Mouse (Mus musculus) stomach, embryonic 15.5 days (tissue): ENCODE data around the gene Hpd. TPM values are rescaled to one million over a fixed set of nuclear protein-coding genes. Genes with fewer than 3 reads are reported as not detected.

Experiments
- ATAC-seq: fragments of 200-750 bp; cut with Nextera tagmentation; 2 replicates; pipeline ENCODE4 v1.8.0; 2017; ENCODE audit warnings: low read depth, moderate number of reproducible peaks, moderate TSS enrichment; ENCODE audit not compliant: insufficient read depth, low FRiP score
- H3K27ac ChIP-seq: fragments of 300-500 bp; sonication (generic); 2 replicates; pipeline ENCODE4 v1.5.1; 2015; ENCODE audit warnings: mild to moderate bottlenecking, inconsistent platforms
- H3K27me3 ChIP-seq: fragments of 300-500 bp; sonication (generic); replicated peaks from 2 replicates; pipeline ENCODE4 v1.6.1; 2015; ENCODE audit warnings: inconsistent platforms
- H3K36me3 ChIP-seq: fragments of 300-500 bp; sonication (generic); 2 replicates; pipeline ENCODE4 v1.6.1; 2015; ENCODE audit warnings: inconsistent platforms
- H3K4me1 ChIP-seq: fragments of 300-500 bp; sonication (generic); 2 replicates; pipeline ENCODE4 v1.6.1; 2015; ENCODE audit warnings: inconsistent platforms
- H3K4me2 ChIP-seq: fragments of 300-500 bp; sonication (generic); 2 replicates; pipeline ENCODE4 v1.6.1; 2015; ENCODE audit warnings: mild to moderate bottlenecking, inconsistent platforms
- H3K4me3 ChIP-seq: fragments of 300-500 bp; sonication (generic); replicated peaks from 2 replicates; pipeline ENCODE4 v1.5.1; 2015; ENCODE audit warnings: inconsistent platforms
- H3K9ac ChIP-seq: fragments of 300-500 bp; sonication (generic); 2 replicates; pipeline ENCODE4 v1.6.1; 2015; ENCODE audit warnings: inconsistent platforms
- H3K9me3 ChIP-seq: fragments of 300-500 bp; sonication (generic); 2 replicates; pipeline ENCODE4 v1.6.1; 2016; ENCODE audit warnings: inconsistent platforms
- WGBS: fragments of 180-500 bp; shearing (Covaris S2); methylation state at CpG from one replicate; pipeline ENCODE4 v1.1.7; 2015; 5-methylcytosine and 5-hydroxymethylcytosine counted together
- polyA plus RNA-seq: library from polyadenylated mRNA; unstranded; fragments of >200 nt; fragmentation: Nextera tagmentation; extraction: Ambion mirVana; gene quantifications from 2 replicates; pipeline ENCODE4 v1.2.1, GENCODE M21; 2015

Gene Hpd
- polyA plus RNA-seq, 1 experiment from 2014 or later = 5.3 TPM

DNA sequence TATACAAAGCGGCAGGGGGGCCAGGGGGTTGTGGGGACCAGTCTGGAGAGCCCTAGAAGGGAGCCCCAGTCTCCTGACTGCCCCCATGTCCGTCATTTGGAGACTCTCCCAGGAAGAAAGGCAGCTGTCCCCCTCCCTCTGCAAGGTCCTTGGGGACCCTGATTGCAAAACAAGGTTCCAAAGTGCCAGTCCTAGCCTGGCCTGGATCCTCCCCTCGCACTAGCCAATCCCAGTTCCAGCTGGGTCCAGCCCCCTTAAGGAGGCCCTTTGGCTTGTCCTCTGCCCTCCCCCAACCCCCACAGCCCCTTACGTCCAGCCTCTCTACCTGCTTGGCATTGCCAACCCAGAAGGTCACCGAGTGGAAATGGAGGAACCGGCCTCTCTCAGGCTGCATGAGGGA, 991 bp downstream of the Hpd start:
- peak; percentile 39; the same call in 1 of the 2 replicates for ATAC-seq
- H3K9ac ChIP-seq = no peak overlapping the region
- no peaks in the 10 kb centered on the region for H3K36me3 ChIP-seq
- no peak overlapping the region for H3K27ac ChIP-seq
- no peaks in the 10 kb centered on the region for H3K27me3 ChIP-seq
- H3K4me2 ChIP-seq = no peak overlapping the region
- H3K9me3 ChIP-seq = no peaks in the 10 kb centered on the region
- WGBS = 77% methylated on average over 6 of the region's 6 CpGs
- no peak overlapping the region for H3K4me3 ChIP-seq
- no peaks in the 10 kb centered on the region for H3K4me1 ChIP-seq

DNA sequence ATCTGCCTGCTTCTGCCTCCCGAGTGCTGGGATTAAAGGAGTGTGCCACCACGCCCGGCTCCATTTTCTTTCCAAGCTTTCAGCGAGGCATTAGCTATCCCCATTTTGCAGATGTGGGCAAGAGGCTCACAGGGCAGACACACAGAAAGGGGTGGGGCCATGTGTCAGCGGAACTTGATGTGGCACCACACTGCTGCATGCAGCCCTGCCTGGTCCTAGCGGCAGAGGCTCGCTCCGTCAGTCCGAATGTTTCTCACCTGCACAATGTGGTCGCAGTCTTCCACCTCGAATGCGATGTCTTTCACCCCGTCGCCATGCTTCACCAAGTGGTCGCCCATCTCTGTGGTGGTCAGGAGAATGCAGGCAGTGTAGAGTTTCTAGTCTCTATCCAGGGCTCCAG, 2.1 kb downstream of the Hpd start:
- H3K27ac ChIP-seq = no peak overlapping the region
- ATAC-seq = no peak
- no peak overlapping the region for H3K4me3 ChIP-seq
- no peaks in the 10 kb centered on the region for H3K4me1 ChIP-seq
- no peaks in the 10 kb centered on the region for H3K27me3 ChIP-seq
- no peaks in the 10 kb centered on the region for H3K9me3 ChIP-seq
- 91% methylated on average over 15 of the region's 15 CpGs for WGBS
- no peak overlapping the region for H3K9ac ChIP-seq
- H3K36me3 ChIP-seq = no peaks in the 10 kb centered on the region
- no peak overlapping the region for H3K4me2 ChIP-seq

GRCm38 (mm10) chr5:123178792-123179191, 3.7 kb downstream of the Hpd start:
- Histone ChIP-seq H3K4me2 (no peak overlapping the region), H3K4me1 (no peaks in the 10 kb centered on the region), H3K4me3 (no peak overlapping the region), H3K36me3 (no peaks in the 10 kb centered on the region), H3K27me3 (no peaks in the 10 kb centered on the region), H3K9ac (no peak overlapping the region), H3K27ac (no peak overlapping the region), H3K9me3 (no peaks in the 10 kb centered on the region)
- no peak for ATAC-seq
- WGBS = 86% methylated on average over 5 of the region's 5 CpGs

GRCm38 (mm10) chr5:123171646-123172350, 10.7 kb downstream of the Hpd start:
- WGBS = 10% methylated on average over 22 of the region's 22 CpGs
- ATAC-seq = peak; percentile 88
- Histone ChIP-seq H3K9me3 (no peaks in the 10 kb centered on the region), H3K4me1 (peaks cover 9% of the 10 kb centered on the region; the same call in 1 of the 2 replicates), H3K27me3 (no peaks in the 10 kb centered on the region), H3K27ac (no peak overlapping the region), H3K36me3 (peaks cover 2% of the 10 kb centered on the region; the same call in 1 of the 2 replicates), H3K4me2 (peak overlapping the region; percentile 63), H3K4me3 (peak overlapping the region; percentile 28), H3K9ac (no peak overlapping the region)

DNA sequence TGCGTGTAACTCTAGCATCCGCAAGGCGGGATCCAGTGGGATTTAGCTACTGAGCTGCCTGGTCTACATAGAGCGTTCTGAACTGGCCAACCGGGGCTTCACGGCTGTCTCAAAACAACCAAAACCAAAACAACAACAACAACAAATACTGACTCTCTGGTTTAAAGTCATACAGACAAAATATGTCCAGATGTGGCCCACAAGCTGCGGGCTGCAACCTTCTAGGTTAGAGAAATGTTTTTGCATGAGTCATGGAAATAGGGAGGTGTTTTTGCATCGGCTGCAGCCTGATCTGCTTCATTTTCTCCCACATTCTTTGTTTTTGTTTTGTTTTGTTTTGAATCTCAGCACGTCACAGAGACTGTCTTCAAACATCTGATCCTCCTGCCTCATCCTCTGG, 12.2 kb downstream of the Hpd start:
- no peak overlapping the region for H3K27ac ChIP-seq
- peaks cover 13% of the 10 kb centered on the region for H3K36me3 ChIP-seq
- H3K9me3 ChIP-seq = no peaks in the 10 kb centered on the region
- H3K27me3 ChIP-seq = no peaks in the 10 kb centered on the region
- no peak overlapping the region for H3K4me3 ChIP-seq
- H3K9ac ChIP-seq = no peak overlapping the region
- no peak for ATAC-seq
- H3K4me1 ChIP-seq = peaks cover 9% of the 10 kb centered on the region; the same call in 1 of the 2 replicates
- H3K4me2 ChIP-seq = no peak overlapping the region
- 77% methylated on average over 9 of the region's 9 CpGs for WGBS

DNA sequence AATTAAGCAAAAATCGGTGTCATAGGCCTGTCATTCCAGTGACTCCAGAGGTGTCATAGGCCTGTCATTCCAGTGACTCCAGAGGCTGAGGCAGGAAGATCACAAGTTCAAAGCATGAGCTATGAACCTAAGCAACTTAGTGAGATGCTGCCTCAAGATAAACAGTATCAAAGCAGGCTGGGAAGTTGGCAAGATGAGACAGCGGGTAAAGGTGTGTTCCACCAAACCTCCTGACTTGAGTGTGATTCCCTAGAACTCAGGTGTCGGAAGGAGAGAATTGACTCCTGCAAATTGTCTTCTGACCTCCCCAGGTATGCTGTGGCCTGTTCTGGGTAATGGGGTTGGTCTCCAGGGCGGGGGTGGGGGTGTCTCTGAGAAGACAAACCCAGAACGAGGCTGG, 13.2 kb downstream of the Hpd start, which contains the start of gene Psmd9:
Psmd9 (plus strand) TSS at position 130 of the 400 bp plus-strand sequence.
- H3K4me3 ChIP-seq = no peak within 1 kb of the TSS
- H3K36me3 ChIP-seq = peaks cover 18% of the 10 kb centered on the region
- H3K4me1 ChIP-seq = peaks cover 9% of the 10 kb centered on the region; the same call in 1 of the 2 replicates
- H3K9ac ChIP-seq = no peak within 1 kb of the TSS
- ATAC-seq = no peak
- H3K27ac ChIP-seq = no peak within 1 kb of the TSS
- no peaks in the 10 kb centered on the region for H3K27me3 ChIP-seq
- H3K4me2 ChIP-seq = no peak within 1 kb of the TSS
- no peaks in the 10 kb centered on the region for H3K9me3 ChIP-seq
- WGBS = 76% methylated on average over 5 of the region's 5 CpGs

GRCm38 (mm10) chr5:123167591-123167990, 14.9 kb downstream of the Hpd start:
- peaks cover 34% of the 10 kb centered on the region for H3K36me3 ChIP-seq
- no peak overlapping the region for H3K4me3 ChIP-seq
- no peak overlapping the region for H3K27ac ChIP-seq
- no peaks in the 10 kb centered on the region for H3K9me3 ChIP-seq
- no peak overlapping the region for H3K9ac ChIP-seq
- 69% methylated on average over 5 of the region's 5 CpGs for WGBS
- no peak overlapping the region for H3K4me2 ChIP-seq
- no peak for ATAC-seq
- H3K27me3 ChIP-seq = no peaks in the 10 kb centered on the region
- H3K4me1 ChIP-seq = peaks cover 9% of the 10 kb centered on the region; the same call in 1 of the 2 replicates

- Histone ChIP-seq H3K4me1 (0 out of 2 replicates have a peak, but pooled peaks cover 3% of the 10 kb centered on the region), H3K4me3 (no peak overlapping the region), H3K9ac (no peak overlapping the region), H3K4me2 (no peak overlapping the region), H3K9me3 (no peaks in the 10 kb centered on the region), H3K36me3 (peaks cover 43% of the 10 kb centered on the region), H3K27ac (no peak overlapping the region), H3K27me3 (no peaks in the 10 kb centered on the region)
- no peak for ATAC-seq
- 78% methylated on average over 10 of the region's 10 CpGs for WGBS
Observed at GRCm38 (mm10) chr5:123166437-123166836, 16.1 kb downstream of the Hpd start.

GRCm38 (mm10) chr5:123162942-123163341, 19.6 kb downstream of the Hpd start:
- Histone ChIP-seq H3K9me3 (no peaks in the 10 kb centered on the region), H3K4me3 (no peak overlapping the region), H3K36me3 (peaks cover 78% of the 10 kb centered on the region), H3K4me1 (no peaks in the 10 kb centered on the region), H3K27me3 (no peaks in the 10 kb centered on the region), H3K4me2 (no peak overlapping the region), H3K9ac (no peak overlapping the region), H3K27ac (no peak overlapping the region)
- no peak for ATAC-seq
- WGBS = 80% methylated on average over 9 of the region's 9 CpGs

- Histone ChIP-seq H3K4me1 (no peaks in the 10 kb centered on the region), H3K9ac (no peak overlapping the region), H3K4me3 (no peak overlapping the region), H3K27me3 (no peaks in the 10 kb centered on the region), H3K4me2 (no peak overlapping the region), H3K9me3 (no peaks in the 10 kb centered on the region), H3K27ac (no peak overlapping the region), H3K36me3 (peaks cover 81% of the 10 kb centered on the region)
- ATAC-seq = no peak
- WGBS = 89% methylated on average over 15 of the region's 15 CpGs
Observed at GRCm38 (mm10) chr5:123160341-123160740, 22.2 kb downstream of the Hpd start.

DNA sequence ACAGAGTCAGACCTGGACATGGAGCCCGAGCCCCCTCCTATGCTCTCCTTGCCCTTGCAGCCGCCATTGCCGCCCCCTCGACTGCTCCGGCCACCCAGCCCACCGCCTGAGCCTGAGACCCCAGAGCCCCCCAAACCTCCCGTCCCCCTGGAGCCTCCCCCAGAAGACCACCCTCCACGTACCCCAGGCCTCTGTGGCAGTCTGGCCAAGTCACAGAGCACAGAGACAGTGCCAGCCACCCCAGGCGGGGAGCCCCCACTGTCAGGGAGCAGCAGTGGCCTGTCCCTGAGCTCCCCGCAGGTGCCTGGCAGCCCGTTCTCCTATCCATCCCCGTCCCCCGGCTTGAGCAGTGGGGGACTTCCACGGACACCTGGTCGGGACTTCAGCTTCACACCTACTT, 22.7 kb downstream of the Hpd start:
- Histone ChIP-seq H3K4me1 (no peaks in the 10 kb centered on the region), H3K27me3 (no peaks in the 10 kb centered on the region), H3K36me3 (peaks cover 83% of the 10 kb centered on the region), H3K4me2 (no peak overlapping the region), H3K27ac (no peak overlapping the region), H3K4me3 (no peak overlapping the region), H3K9ac (no peak overlapping the region), H3K9me3 (no peaks in the 10 kb centered on the region)
- no peak for ATAC-seq
- WGBS = 95% methylated on average over 15 of the region's 15 CpGs

GRCm38 (mm10) chr5:123159446-123159845, 23.1 kb downstream of the Hpd start:
- Histone ChIP-seq H3K36me3 (peaks cover 84% of the 10 kb centered on the region), H3K4me1 (no peaks in the 10 kb centered on the region), H3K9ac (no peak overlapping the region), H3K9me3 (no peaks in the 10 kb centered on the region), H3K4me3 (no peak overlapping the region), H3K4me2 (no peak overlapping the region), H3K27me3 (no peaks in the 10 kb centered on the region), H3K27ac (no peak overlapping the region)
- WGBS = 91% methylated on average over 4 of the region's 4 CpGs
- ATAC-seq = no peak
